Comparison of ENCODE assay signal across 8 mouse cellular contexts in the genomic region with DNA sequence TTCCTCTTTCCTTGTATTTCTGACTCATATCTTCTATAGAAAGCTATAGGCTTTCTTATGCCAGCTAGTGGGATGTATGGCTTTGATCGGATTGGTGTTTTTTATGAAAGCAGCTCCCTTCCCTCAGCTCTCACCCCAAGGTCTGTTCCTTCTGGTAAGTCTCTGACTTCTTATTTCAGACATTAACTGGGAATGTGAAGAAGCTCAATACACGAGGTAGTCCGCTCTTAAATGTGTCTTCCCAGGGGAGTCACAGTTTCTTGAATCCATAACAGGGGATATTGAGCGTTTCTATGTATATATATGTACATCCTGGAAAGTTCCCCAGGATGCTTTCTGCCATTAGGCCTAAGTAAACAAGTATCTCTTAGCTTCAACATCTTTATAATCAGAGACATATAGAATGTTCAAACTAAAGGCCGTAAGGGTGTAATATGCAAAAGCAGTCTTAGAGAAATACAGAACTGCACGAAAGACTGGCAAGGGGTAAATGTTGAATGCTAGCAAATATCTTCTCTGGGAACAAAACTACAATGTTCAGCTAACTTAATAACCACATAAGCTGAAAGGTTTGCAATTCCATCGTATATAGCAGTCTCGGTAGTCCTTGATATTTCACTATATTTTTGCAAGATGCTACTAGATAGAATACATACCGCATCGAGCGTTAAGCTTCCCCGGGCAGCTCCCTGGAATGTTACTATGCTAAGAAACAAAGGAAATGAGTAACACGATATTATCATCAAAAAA. TPM values are rescaled to one million over a fixed set of nuclear protein-coding genes. Genes with fewer than 3 reads are reported as not detected.
A peak's percentile ranks its signal among the peaks of the same experiment; 100 is the strongest.
DNase-seq lines count a peak whose midpoint lies in the region; ATAC-seq and TF ChIP-seq lines count a peak whose summit lies in the region.

No protein-coding gene starts in this region.

- no peaks in the 10 kb centered on the region for H3K36me3 ChIP-seq in heart, postnatal 0 days (replicated peaks; ENCODE audit: control insufficient read depth, insufficient read depth, low read length)
- no peaks in the 10 kb centered on the region for H3K36me3 ChIP-seq in forebrain, embryonic 16.5 days (ENCODE audit: control insufficient read depth, insufficient read depth)

- WGBS in heart, postnatal 0 days: 28% methylated on average over 13 of the region's 13 CpGs
- WGBS in forebrain, embryonic 16.5 days: 47% methylated on average over 13 of the region's 13 CpGs

- H3K4me2 ChIP-seq in heart, postnatal 0 days (ENCODE audit: low read depth, low read length): peak overlapping the region; percentile 63
- peak overlapping the region; percentile 56 for H3K4me2 ChIP-seq in forebrain, embryonic 16.5 days (ENCODE audit: low read length)

- DNase-seq in heart, postnatal 0 days (ENCODE audit: low spot score): peak; percentile 12
- DNase-seq in heart, postnatal 4 days: no peak
- DNase-seq in MN1 (ENCODE audit: low spot score): peak; percentile 21
- no peak for DNase-seq in frontal cortex, adult 2 months (ENCODE audit: extremely low spot score in 1 of 2, low spot score in 1 of 2)

- peaks cover 10% of the 10 kb centered on the region for H3K4me1 ChIP-seq in heart, postnatal 0 days (ENCODE audit: control insufficient read depth, insufficient read depth)
- H3K4me1 ChIP-seq in forebrain, embryonic 16.5 days (replicated peaks; ENCODE audit: control insufficient read depth, insufficient read depth, low read length): peaks cover 5% of the 10 kb centered on the region; the same call in 1 of the 2 replicates

- H3K27ac ChIP-seq in heart, postnatal 0 days (ENCODE audit: low read depth): no peak overlapping the region
- no peak overlapping the region for H3K27ac ChIP-seq in forebrain, embryonic 16.5 days (ENCODE audit: low read length)

- no peaks in the 10 kb centered on the region for H3K27me3 ChIP-seq in heart, postnatal 0 days (ENCODE audit: control insufficient read depth, insufficient read depth, low read length)
- no peaks in the 10 kb centered on the region for H3K27me3 ChIP-seq in forebrain, embryonic 16.5 days (replicated peaks; ENCODE audit: control insufficient read depth, insufficient read depth, low read length)

- no peak overlapping the region for H3K9ac ChIP-seq in heart, postnatal 0 days (replicated peaks; ENCODE audit: low read depth, low read length)
- H3K9ac ChIP-seq in forebrain, embryonic 16.5 days (replicated peaks; ENCODE audit: low read depth, low read length): peak overlapping the region; percentile 44; the same call in 1 of the 2 replicates

- peak overlapping the region; percentile 60 for H3K4me3 ChIP-seq in heart, postnatal 0 days (ENCODE audit: low read depth, low read length)
- peak overlapping the region; percentile 52 for H3K4me3 ChIP-seq in forebrain, embryonic 16.5 days (replicated peaks; ENCODE audit: low read length)

- H3K9me3 ChIP-seq in heart, postnatal 0 days (replicated peaks; ENCODE audit: control insufficient read depth, low read length): no peaks in the 10 kb centered on the region
- no peaks in the 10 kb centered on the region for H3K9me3 ChIP-seq in forebrain, embryonic 16.5 days (ENCODE audit: control insufficient read depth, low read length)

- no peak for ATAC-seq in heart, postnatal 0 days (ENCODE audit: insufficient read depth, low read depth)
- ATAC-seq in forebrain, embryonic 16.5 days: no peak
- ATAC-seq in megakaryocyte-erythroid progenitor cell, adult 5-6 weeks (replicated peaks; ENCODE audit: low FRiP score, low TSS enrichment, poor library complexity, severe bottlenecking): peak; percentile 8
- no peak for ATAC-seq in frontal cortex, adult (ENCODE audit: low TSS enrichment)
- no peak for ATAC-seq in monocyte, adult 5-6 weeks (replicated peaks; ENCODE audit: insufficient number of reproducible peaks, low FRiP score, low TSS enrichment, poor library complexity, severe bottlenecking)

- TF ChIP-seq CTCF in heart, postnatal 0 days (IDR thresholded peaks at IDR 0.05; ENCODE audit: low read depth): no peak

- TF ChIP-seq EP300 in heart, postnatal 0 days (IDR thresholded peaks at IDR 0.05; ENCODE audit: low read depth): no peak

RNA-seq across cellular contexts. Expression of gene Fbxo48, which starts 0.8 kb away (rescaled TPM):
- total RNA-seq in heart, postnatal 0 days (2014; rRNA removed; ENCODE audit: low replicate concordance): 2.7 TPM in 1 of 2 replicates, not detected in the other
- polyA plus RNA-seq in heart, postnatal 0 days (2015; fragmentation: Nextera tagmentation; extraction: Ambion mirVana): 0.27 and 0.48 TPM in 2 replicates
- total RNA-seq in heart, postnatal 4 days (2021): 1 to 10 TPM; 2.7 to 2.9 TPM
- polyA plus RNA-seq in forebrain, embryonic 16.5 days (2015; fragmentation: Nextera tagmentation; extraction: Ambion mirVana): 0.91 and 1.1 TPM in 2 replicates
- 11.2 and 17.8 TPM in 2 replicates for total RNA-seq in megakaryocyte-erythroid progenitor cell, adult 5-6 weeks (2014; fragmentation: Nextera tagmentation)
- 10.0 and 11.0 TPM in 2 replicates for total RNA-seq in megakaryocyte-erythroid progenitor cell, adult 5-6 weeks (2017)
- polyA plus RNA-seq in frontal cortex, adult 2 months (2012; rRNA removed): 0.67 and 0.70 TPM in 2 replicates
- total RNA-seq in monocyte, adult 5-6 weeks (2017): 0.32 to 5.6 TPM (median 3.6 TPM) in 3 replicates

Comparison
In these comparisons a context has a peak if more than half of its experiments do, and no peak if none do; other contexts are left out.
1. DNase-seq: peak in heart, postnatal 0 days (single experiment) and MN1 (single experiment); none in heart, postnatal 4 days (single experiment) and frontal cortex, adult 2 months (0 of 2).